Mouse (Mus musculus): ENCODE data around the gene Def8. TPM values are rescaled to one million over a fixed set of nuclear protein-coding genes. Genes with fewer than 3 reads are reported as not detected.
"Not testable (repeated sequence)": the region's sequence is repeated elsewhere in the genome, so short reads cannot be mapped to it uniquely, and the experiment has no call there.

The Def8 gene
- total and polyA plus RNA-seq, 2 experiments from 2014 or later = 30.9 to 91.5 TPM

- peak overlapping the region; percentile 76 for H3K27ac ChIP-seq (ENCODE audit: low read depth)
- TF ChIP-seq EP300 (IDR thresholded peaks at IDR 0.05; ENCODE audit: low read depth) (no peak), CTCF (IDR thresholded peaks at IDR 0.05; ENCODE audit: low read depth) (peak; percentile 56)
Observed at GRCm38 (mm10) chr8:123442871-123443575, 19.7 kb downstream of the Def8 start.

GRCm38 (mm10) chr8:123443576-123443921 lies 20.2 kb downstream of the Def8 start:
- TF ChIP-seq CTCF (IDR thresholded peaks at IDR 0.05; ENCODE audit: low read depth) (no peak), EP300 (IDR thresholded peaks at IDR 0.05; ENCODE audit: low read depth) (no peak)
- WGBS = 32% methylated on average over 4 of the region's 4 CpGs
- Histone ChIP-seq H3K9me3 (replicated peaks; ENCODE audit: control insufficient read depth, low read length) (no peaks in the 10 kb centered on the region), H3K4me3 (ENCODE audit: low read depth, low read length) (peak overlapping the region; percentile 73), H3K9ac (replicated peaks; ENCODE audit: low read depth, low read length) (peak overlapping the region; percentile 73), H3K36me3 (replicated peaks; ENCODE audit: control insufficient read depth, insufficient read depth, low read length) (no peaks in the 10 kb centered on the region), H3K4me2 (ENCODE audit: low read depth, low read length) (peak overlapping the region; percentile 62), H3K27me3 (ENCODE audit: control insufficient read depth, insufficient read depth, low read length) (no peaks in the 10 kb centered on the region), H3K4me1 (ENCODE audit: control insufficient read depth, insufficient read depth) (peaks cover 21% of the 10 kb centered on the region), H3K27ac (ENCODE audit: low read depth) (peak overlapping the region; percentile 76)
- no peak for DNase-seq (ENCODE audit: low spot score)
- ATAC-seq (ENCODE audit: insufficient read depth, low read depth) = no peak

More at GRCm38 (mm10) chr8:123442871-123443575, 19.7 kb downstream of the Def8 start:
- Histone ChIP-seq H3K36me3 (replicated peaks; ENCODE audit: control insufficient read depth, insufficient read depth, low read length) (no peaks in the 10 kb centered on the region), H3K27me3 (ENCODE audit: control insufficient read depth, insufficient read depth, low read length) (no peaks in the 10 kb centered on the region), H3K9ac (replicated peaks; ENCODE audit: low read depth, low read length) (peak overlapping the region; percentile 73), H3K4me2 (ENCODE audit: low read depth, low read length) (peak overlapping the region; percentile 62), H3K4me1 (ENCODE audit: control insufficient read depth, insufficient read depth) (peaks cover 21% of the 10 kb centered on the region), H3K9me3 (replicated peaks; ENCODE audit: control insufficient read depth, low read length) (no peaks in the 10 kb centered on the region), H3K4me3 (ENCODE audit: low read depth, low read length) (peak overlapping the region; percentile 73)
- WGBS = 1% methylated on average over 41 of the region's 41 CpGs
- ATAC-seq (ENCODE audit: insufficient read depth, low read depth) (peak; percentile 94), DNase-seq (ENCODE audit: low spot score) (peak; percentile 89)

- H3K4me1 ChIP-seq (ENCODE audit: control insufficient read depth, insufficient read depth) = peaks cover 21% of the 10 kb centered on the region
- H3K27me3 ChIP-seq (ENCODE audit: control insufficient read depth, insufficient read depth, low read length) = no peaks in the 10 kb centered on the region
- WGBS = 90% methylated on average over 6 of the region's 6 CpGs
- H3K9ac ChIP-seq (replicated peaks; ENCODE audit: low read depth, low read length) = no peak overlapping the region
- peak overlapping the region; percentile 62; the same call in 1 of the 2 replicates for H3K4me2 ChIP-seq (ENCODE audit: low read depth, low read length)
- DNase-seq (ENCODE audit: low spot score) = no peak
- peaks cover 3% of the 10 kb centered on the region for H3K36me3 ChIP-seq (replicated peaks; ENCODE audit: control insufficient read depth, insufficient read depth, low read length)
- no peak overlapping the region for H3K4me3 ChIP-seq (ENCODE audit: low read depth, low read length)
- H3K27ac ChIP-seq (ENCODE audit: low read depth) = no peak overlapping the region
- TF ChIP-seq CTCF (IDR thresholded peaks at IDR 0.05; ENCODE audit: low read depth) = no peak
- TF ChIP-seq EP300 (IDR thresholded peaks at IDR 0.05; ENCODE audit: low read depth) = no peak
- ATAC-seq (ENCODE audit: insufficient read depth, low read depth) = no peak
- H3K9me3 ChIP-seq (replicated peaks; ENCODE audit: control insufficient read depth, low read length) = no peaks in the 10 kb centered on the region
Observed at GRCm38 (mm10) chr8:123444131-123444530, 20.8 kb downstream of the Def8 start.

- ATAC-seq (ENCODE audit: insufficient read depth, low read depth) (no peak), DNase-seq (ENCODE audit: low spot score) (no peak)
- no peak overlapping the region for H3K4me2 ChIP-seq (ENCODE audit: low read depth, low read length)
- WGBS = 75% methylated on average over 10 of the region's 10 CpGs
- H3K4me3 ChIP-seq (ENCODE audit: low read depth, low read length) = no peak overlapping the region
- peaks cover 14% of the 10 kb centered on the region for H3K36me3 ChIP-seq (replicated peaks; ENCODE audit: control insufficient read depth, insufficient read depth, low read length)
- TF ChIP-seq CTCF (IDR thresholded peaks at IDR 0.05; ENCODE audit: low read depth) (no peak), EP300 (IDR thresholded peaks at IDR 0.05; ENCODE audit: low read depth) (no peak)
- H3K27me3 ChIP-seq (ENCODE audit: control insufficient read depth, insufficient read depth, low read length) = no peaks in the 10 kb centered on the region
- H3K9me3 ChIP-seq (replicated peaks; ENCODE audit: control insufficient read depth, low read length) = no peaks in the 10 kb centered on the region
- H3K9ac ChIP-seq (replicated peaks; ENCODE audit: low read depth, low read length) = no peak overlapping the region
- H3K27ac ChIP-seq (ENCODE audit: low read depth) = no peak overlapping the region
- H3K4me1 ChIP-seq (ENCODE audit: control insufficient read depth, insufficient read depth) = peaks cover 21% of the 10 kb centered on the region
Observed at GRCm38 (mm10) chr8:123445981-123446380, 22.7 kb downstream of the Def8 start.

- Histone ChIP-seq H3K27ac (ENCODE audit: low read depth) (peak overlapping the region; percentile 4; the same call in 1 of the 2 replicates), H3K4me2 (ENCODE audit: low read depth, low read length) (no peak overlapping the region), H3K9ac (replicated peaks; ENCODE audit: low read depth, low read length) (no peak overlapping the region), H3K4me3 (ENCODE audit: low read depth, low read length) (no peak overlapping the region), H3K9me3 (replicated peaks; ENCODE audit: control insufficient read depth, low read length) (no peaks in the 10 kb centered on the region), H3K27me3 (ENCODE audit: control insufficient read depth, insufficient read depth, low read length) (no peaks in the 10 kb centered on the region), H3K4me1 (ENCODE audit: control insufficient read depth, insufficient read depth) (peaks cover 21% of the 10 kb centered on the region), H3K36me3 (replicated peaks; ENCODE audit: control insufficient read depth, insufficient read depth, low read length) (peaks cover 20% of the 10 kb centered on the region)
- peak; percentile 26 for DNase-seq (ENCODE audit: low spot score)
- no peak for TF ChIP-seq EP300 (IDR thresholded peaks at IDR 0.05; ENCODE audit: low read depth)
- TF ChIP-seq CTCF (IDR thresholded peaks at IDR 0.05; ENCODE audit: low read depth) = no peak
- 47% methylated on average over 6 of the region's 6 CpGs for WGBS
- peak; percentile 59 for ATAC-seq (ENCODE audit: insufficient read depth, low read depth)
Observed at GRCm38 (mm10) chr8:123446799-123447198, 23.5 kb downstream of the Def8 start.

GRCm38 (mm10) chr8:123450783-123451182 lies 27.5 kb downstream of the Def8 start:
- Histone ChIP-seq H3K4me1 (ENCODE audit: control insufficient read depth, insufficient read depth) (peaks cover 12% of the 10 kb centered on the region), H3K4me2 (ENCODE audit: low read depth, low read length) (no peak overlapping the region), H3K36me3 (replicated peaks; ENCODE audit: control insufficient read depth, insufficient read depth, low read length) (peaks cover 52% of the 10 kb centered on the region), H3K27me3 (ENCODE audit: control insufficient read depth, insufficient read depth, low read length) (no peaks in the 10 kb centered on the region), H3K9ac (replicated peaks; ENCODE audit: low read depth, low read length) (no peak overlapping the region), H3K4me3 (ENCODE audit: low read depth, low read length) (no peak overlapping the region), H3K27ac (ENCODE audit: low read depth) (no peak overlapping the region), H3K9me3 (replicated peaks; ENCODE audit: control insufficient read depth, low read length) (no peaks in the 10 kb centered on the region)
- ATAC-seq (ENCODE audit: insufficient read depth, low read depth) = no peak
- 83% methylated on average over 5 of the region's 5 CpGs for WGBS
- DNase-seq (ENCODE audit: low spot score) = no peak
- TF ChIP-seq EP300 (IDR thresholded peaks at IDR 0.05; ENCODE audit: low read depth) = no peak
- no peak for TF ChIP-seq CTCF (IDR thresholded peaks at IDR 0.05; ENCODE audit: low read depth)

- not testable (repeated sequence) for H3K9me3 ChIP-seq (replicated peaks; ENCODE audit: control insufficient read depth, low read length); H3K4me1 ChIP-seq (ENCODE audit: control insufficient read depth, insufficient read depth); H3K4me3 ChIP-seq (ENCODE audit: low read depth, low read length); H3K4me2 ChIP-seq (ENCODE audit: low read depth, low read length); ATAC-seq (ENCODE audit: insufficient read depth, low read depth); H3K27ac ChIP-seq (ENCODE audit: low read depth); DNase-seq (ENCODE audit: low spot score); H3K27me3 ChIP-seq (ENCODE audit: control insufficient read depth, insufficient read depth, low read length); H3K9ac ChIP-seq (replicated peaks; ENCODE audit: low read depth, low read length)
- H3K36me3 ChIP-seq (replicated peaks; ENCODE audit: control insufficient read depth, insufficient read depth, low read length) = peaks cover 61% of the 10 kb centered on the region
- 91% methylated on average over 12 of the region's 12 CpGs for WGBS
Observed at GRCm38 (mm10) chr8:123451747-123452146, 28.4 kb downstream of the Def8 start.
